Mouse (Mus musculus): Measurements from ENCODE around the gene Fam151b. TPM values are rescaled to one million over a fixed set of nuclear protein-coding genes. Genes with fewer than 3 reads are reported as not detected.

The Fam151b gene
- total and polyA plus RNA-seq, 3 experiments = 0.11 TPM; not detected in 2

GRCm38 (mm10) chr13:92402063-92402462 is 81.8 kb downstream of the Fam151b start:
- DNase-seq (ENCODE audit: low spot score) (no peak), ATAC-seq (ENCODE audit: extremely low read depth, insufficient number of reproducible peaks, low FRiP score, poor library complexity, severe bottlenecking) (no peak)
- H3K36me3 ChIP-seq (replicated peaks) = no peaks in the 10 kb centered on the region
- H3K4me3 ChIP-seq (ENCODE audit: low read depth, low read length) = no peak overlapping the region
- H3K27me3 ChIP-seq (ENCODE audit: insufficient read depth, low read length) = peaks cover 33% of the 10 kb centered on the region
- no peaks in the 10 kb centered on the region for H3K4me1 ChIP-seq (ENCODE audit: insufficient read depth, low read depth, low read length)
- H3K9me3 ChIP-seq (replicated peaks) = no peaks in the 10 kb centered on the region
- TF ChIP-seq TAL1 (conservative IDR thresholded peaks at IDR 0.05; ENCODE audit: low read depth, low read length) (no peak), GATA1 (IDR thresholded peaks at IDR 0.05; ENCODE audit: borderline replicate concordance, low read length) (no peak), GATA2 (IDR thresholded peaks at IDR 0.05; ENCODE audit: borderline replicate concordance, low read depth, low read length) (no peak), CTCF (IDR thresholded peaks at IDR 0.05; ENCODE audit: low read depth, low read length) (no peak), POLR2AphosphoS5 (IDR thresholded peaks at IDR 0.05; ENCODE audit: insufficient replicate concordance, low read depth, low read length) (no peak)

Other genes starting within 250 kb of the Fam151b start
- gene Gm20379, start 178.0 kb downstream of the Fam151b start, total RNA-seq (2014; fragmentation: Nextera tagmentation) = not detected in 2 replicates
- gene Gm20379, start 178.0 kb downstream of the Fam151b start, total RNA-seq (2017) = not detected in 2 replicates
- not detected in 2 replicates for gene Gm20379, start 178.0 kb downstream of the Fam151b start, polyA plus RNA-seq (2012)
- 24.2 and 30.5 TPM in 2 replicates for gene Dhfr, start 129.3 kb downstream of the Fam151b start, total RNA-seq (2014; fragmentation: Nextera tagmentation)
- gene Dhfr, start 129.3 kb downstream of the Fam151b start, total RNA-seq (2017) = 26.5 and 27.1 TPM in 2 replicates
- 1.1 and 1.2 TPM in 2 replicates for gene Dhfr, start 129.3 kb downstream of the Fam151b start, polyA plus RNA-seq (2012)
- 39.0 and 44.4 TPM in 2 replicates for gene Msh3, start 129.0 kb downstream of the Fam151b start, total RNA-seq (2014; fragmentation: Nextera tagmentation)
- gene Msh3, start 129.0 kb downstream of the Fam151b start, total RNA-seq (2017) = 43.7 and 49.1 TPM in 2 replicates
- 33.1 and 33.5 TPM in 2 replicates for gene Msh3, start 129.0 kb downstream of the Fam151b start, polyA plus RNA-seq (2012)
- not detected in 2 replicates for gene Ankrd34b, start 58.1 kb downstream of the Fam151b start, total RNA-seq (2014; fragmentation: Nextera tagmentation)
- 0.05 TPM in 1 of 2 replicates, not detected in the other for gene Ankrd34b, start 58.1 kb downstream of the Fam151b start, total RNA-seq (2017)
- gene Ankrd34b, start 58.1 kb downstream of the Fam151b start, polyA plus RNA-seq (2012) = not detected in 2 replicates
- 31.1 and 40.0 TPM in 2 replicates for gene Zfyve16, start 46.9 kb upstream of the Fam151b start, total RNA-seq (2014; fragmentation: Nextera tagmentation)
- gene Zfyve16, start 46.9 kb upstream of the Fam151b start, total RNA-seq (2017) = 11.9 and 15.5 TPM in 2 replicates
- 0.67 and 1.0 TPM in 2 replicates for gene Zfyve16, start 46.9 kb upstream of the Fam151b start, polyA plus RNA-seq (2012)
- gene Spz1, start 92.2 kb upstream of the Fam151b start, total RNA-seq (2014; fragmentation: Nextera tagmentation) = not detected in 2 replicates
- gene Spz1, start 92.2 kb upstream of the Fam151b start, total RNA-seq (2017) = 0.11 TPM in 1 of 2 replicates, not detected in the other
- gene Spz1, start 92.2 kb upstream of the Fam151b start, polyA plus RNA-seq (2012) = not detected in 2 replicates
- 27.6 and 43.2 TPM in 2 replicates for gene Serinc5, start 127.1 kb upstream of the Fam151b start, total RNA-seq (2014; fragmentation: Nextera tagmentation)
- gene Serinc5, start 127.1 kb upstream of the Fam151b start, total RNA-seq (2017) = 11.9 and 13.2 TPM in 2 replicates
- gene Serinc5, start 127.1 kb upstream of the Fam151b start, polyA plus RNA-seq (2012) = 4.8 and 7.1 TPM in 2 replicates

Data from G1E (cell line).